Mouse (Mus musculus): ENCODE results near the gene Tas2r108. TPM values are rescaled to one million over a fixed set of nuclear protein-coding genes. Genes with fewer than 3 reads are reported as not detected.

Tas2r108 gene
- polyA plus RNA-seq (2015; fragmentation: Nextera tagmentation; extraction: Ambion mirVana), result not detected in 2 replicates

- ATAC-seq (no peak), DNase-seq (ENCODE audit: low spot score) (no peak)
- Histone ChIP-seq H3K9me3 (ENCODE audit: low read length) (no peaks in the 10 kb centered on the region), H3K9ac (replicated peaks; ENCODE audit: low read depth) (no peak within 1 kb of the TSS), H3K4me2 (replicated peaks; ENCODE audit: low read depth, low read length) (no peak within 1 kb of the TSS), H3K36me3 (ENCODE audit: insufficient read depth, low read length) (no peaks in the 10 kb centered on the region), H3K4me1 (ENCODE audit: insufficient read depth, low read depth, low read length) (no peaks in the 10 kb centered on the region), H3K27me3 (replicated peaks; ENCODE audit: insufficient read depth, low read length) (no peaks in the 10 kb centered on the region), H3K27ac (ENCODE audit: low read length) (no peak within 1 kb of the TSS), H3K4me3 (ENCODE audit: low read depth, low read length) (no peak within 1 kb of the TSS)
- 88% methylated on average over 3 of the region's 3 CpGs for WGBS
- TF ChIP-seq CTCF (IDR thresholded peaks at IDR 0.05) (no peak), EP300 (IDR thresholded peaks at IDR 0.05) (no peak)
Observed at GRCm38 (mm10) chr6:40493229-40493628, at the start of gene Tas2r108. Gene Tas2r108 (plus strand): TSS chr6:40493529.

GRCm38 (mm10) chr6:40448626-40449025, 44.7 kb upstream of the Tas2r108 start:
- TF ChIP-seq EP300 (IDR thresholded peaks at IDR 0.05) (no peak), CTCF (IDR thresholded peaks at IDR 0.05) (no peak)
- Histone ChIP-seq H3K4me3 (ENCODE audit: low read depth, low read length) (no peak overlapping the region), H3K9ac (replicated peaks; ENCODE audit: low read depth) (no peak overlapping the region), H3K36me3 (ENCODE audit: insufficient read depth, low read length) (no peaks in the 10 kb centered on the region), H3K27me3 (replicated peaks; ENCODE audit: insufficient read depth, low read length) (no peaks in the 10 kb centered on the region), H3K27ac (ENCODE audit: low read length) (no peak overlapping the region), H3K4me2 (replicated peaks; ENCODE audit: low read depth, low read length) (no peak overlapping the region), H3K4me1 (ENCODE audit: insufficient read depth, low read depth, low read length) (no peaks in the 10 kb centered on the region), H3K9me3 (ENCODE audit: low read length) (no peaks in the 10 kb centered on the region)
- no peak for DNase-seq (ENCODE audit: low spot score)
- ATAC-seq, result no peak

- Histone ChIP-seq H3K9me3 (ENCODE audit: low read length) (no peaks in the 10 kb centered on the region), H3K4me1 (ENCODE audit: insufficient read depth, low read depth, low read length) (no peaks in the 10 kb centered on the region), H3K4me3 (ENCODE audit: low read depth, low read length) (no peak overlapping the region), H3K36me3 (ENCODE audit: insufficient read depth, low read length) (no peaks in the 10 kb centered on the region), H3K4me2 (replicated peaks; ENCODE audit: low read depth, low read length) (no peak overlapping the region), H3K9ac (replicated peaks; ENCODE audit: low read depth) (no peak overlapping the region), H3K27me3 (replicated peaks; ENCODE audit: insufficient read depth, low read length) (no peaks in the 10 kb centered on the region), H3K27ac (ENCODE audit: low read length) (no peak overlapping the region)
- 24% methylated on average over 7 of the region's 7 CpGs for WGBS
- DNase-seq (ENCODE audit: low spot score) (peak; percentile 57), ATAC-seq (no peak)
- TF ChIP-seq EP300 (IDR thresholded peaks at IDR 0.05) (no peak), CTCF (IDR thresholded peaks at IDR 0.05) (peak; percentile 66)
Observed at GRCm38 (mm10) chr6:40454436-40455041, 38.8 kb upstream of the Tas2r108 start.

- ATAC-seq (no peak), DNase-seq (ENCODE audit: low spot score) (peak; percentile 6)
- no peak for TF ChIP-seq EP300 (IDR thresholded peaks at IDR 0.05)
- TF ChIP-seq CTCF (IDR thresholded peaks at IDR 0.05), result peak; percentile 57
- Histone ChIP-seq H3K36me3 (ENCODE audit: insufficient read depth, low read length) (no peaks in the 10 kb centered on the region), H3K9me3 (ENCODE audit: low read length) (no peaks in the 10 kb centered on the region), H3K27me3 (replicated peaks; ENCODE audit: insufficient read depth, low read length) (no peaks in the 10 kb centered on the region), H3K4me2 (replicated peaks; ENCODE audit: low read depth, low read length) (no peak overlapping the region), H3K9ac (replicated peaks; ENCODE audit: low read depth) (no peak overlapping the region), H3K4me3 (ENCODE audit: low read depth, low read length) (no peak overlapping the region), H3K4me1 (ENCODE audit: insufficient read depth, low read depth, low read length) (no peaks in the 10 kb centered on the region), H3K27ac (ENCODE audit: low read length) (no peak overlapping the region)
- 43% methylated on average over 6 of the region's 6 CpGs for WGBS
Observed at GRCm38 (mm10) chr6:40465710-40466109, 27.6 kb upstream of the Tas2r108 start.

GRCm38 (mm10) chr6:40470916-40471719, 22.2 kb upstream of the Tas2r108 start, which contains the start of gene Ssbp1:
Gene Ssbp1 (plus strand): TSS chr6:40471352.
- Histone ChIP-seq H3K9ac (replicated peaks; ENCODE audit: low read depth) (peak within 1 kb of the TSS; percentile 76), H3K27me3 (replicated peaks; ENCODE audit: insufficient read depth, low read length) (no peaks in the 10 kb centered on the region), H3K36me3 (ENCODE audit: insufficient read depth, low read length) (peaks cover 19% of the 10 kb centered on the region; the same call in 1 of the 2 replicates), H3K4me2 (replicated peaks; ENCODE audit: low read depth, low read length) (peak within 1 kb of the TSS; percentile 52), H3K4me3 (ENCODE audit: low read depth, low read length) (peak within 1 kb of the TSS; percentile 66), H3K4me1 (ENCODE audit: insufficient read depth, low read depth, low read length) (peaks cover 3% of the 10 kb centered on the region; the same call in 1 of the 2 replicates), H3K27ac (ENCODE audit: low read length) (peak within 1 kb of the TSS; percentile 95), H3K9me3 (ENCODE audit: low read length) (no peaks in the 10 kb centered on the region)
- WGBS, result 1% methylated on average over 54 of the region's 54 CpGs
- ATAC-seq (peak; percentile 99), DNase-seq (ENCODE audit: low spot score) (peak; percentile 98)
- TF ChIP-seq CTCF (IDR thresholded peaks at IDR 0.05), result peak; percentile 53
- peak; percentile 82 for TF ChIP-seq EP300 (IDR thresholded peaks at IDR 0.05)

GRCm38 (mm10) chr6:40471720-40472010, 21.7 kb upstream of the Tas2r108 start:
- 2% methylated on average over 7 of the region's 7 CpGs for WGBS
- H3K27ac ChIP-seq (ENCODE audit: low read length), result peak overlapping the region; percentile 95
- TF ChIP-seq CTCF (IDR thresholded peaks at IDR 0.05) (no peak), EP300 (IDR thresholded peaks at IDR 0.05) (no peak)
- H3K4me2 ChIP-seq (replicated peaks; ENCODE audit: low read depth, low read length), result peak overlapping the region; percentile 52
- H3K27me3 ChIP-seq (replicated peaks; ENCODE audit: insufficient read depth, low read length), result no peaks in the 10 kb centered on the region
- peaks cover 3% of the 10 kb centered on the region; the same call in 1 of the 2 replicates for H3K4me1 ChIP-seq (ENCODE audit: insufficient read depth, low read depth, low read length)
- no peaks in the 10 kb centered on the region for H3K9me3 ChIP-seq (ENCODE audit: low read length)
- peak overlapping the region; percentile 76 for H3K9ac ChIP-seq (replicated peaks; ENCODE audit: low read depth)
- peak overlapping the region; percentile 66 for H3K4me3 ChIP-seq (ENCODE audit: low read depth, low read length)
- ATAC-seq (peak; percentile 4; the same call in 1 of the 2 replicates), DNase-seq (ENCODE audit: low spot score) (no peak)
- H3K36me3 ChIP-seq (ENCODE audit: insufficient read depth, low read length), result peaks cover 20% of the 10 kb centered on the region; the same call in 1 of the 2 replicates
